In genomic region chr9:107643544-107644214, GRCm38 (mm10) we compare ENCODE assay signal across 10 mouse cellular contexts. TPM values are rescaled to one million over a fixed set of nuclear protein-coding genes. Genes with fewer than 3 reads are reported as not detected.
DNase-seq lines count a peak whose midpoint lies in the region; ATAC-seq lines count a peak whose summit lies in the region.
"Had no signal": no experiment of that assay in that cellular context is flagged by ENCODE, and none has a peak within 500 bp of the region (broad histone marks: within the 10 kb centered on the region; RNA-seq: fewer than 3 reads in every experiment).

No protein-coding gene starts in this region.

- peak overlapping the region; percentile 90 for H3K27ac ChIP-seq in hindbrain, embryonic 10.5 days
- no peak overlapping the region for H3K27ac ChIP-seq in hindbrain, embryonic 11.5 days (ENCODE audit: low read depth, low read length)
- H3K27ac ChIP-seq in hindbrain, embryonic 16.5 days (ENCODE audit: low read depth, low read length), result no peak overlapping the region
- H3K27ac ChIP-seq in midbrain, embryonic 13.5 days, result no peak overlapping the region

- peaks cover 49% of the 10 kb centered on the region for H3K4me1 ChIP-seq in hindbrain, embryonic 10.5 days (replicated peaks)
- H3K4me1 ChIP-seq in hindbrain, embryonic 11.5 days (replicated peaks; ENCODE audit: control insufficient read depth, insufficient read depth, low read length), result peaks cover 3% of the 10 kb centered on the region
- peaks cover 6% of the 10 kb centered on the region for H3K4me1 ChIP-seq in hindbrain, embryonic 16.5 days (ENCODE audit: control insufficient read depth, insufficient read depth, low read depth, low read length)
- peaks cover 36% of the 10 kb centered on the region for H3K4me1 ChIP-seq in midbrain, embryonic 13.5 days (replicated peaks)

- no peaks in the 10 kb centered on the region for H3K36me3 ChIP-seq in hindbrain, embryonic 10.5 days
- no peaks in the 10 kb centered on the region for H3K36me3 ChIP-seq in hindbrain, embryonic 11.5 days (ENCODE audit: control insufficient read depth, insufficient read depth, low read length)
- no peaks in the 10 kb centered on the region for H3K36me3 ChIP-seq in hindbrain, embryonic 16.5 days (ENCODE audit: control insufficient read depth, insufficient read depth, low read length)
- H3K36me3 ChIP-seq in midbrain, embryonic 13.5 days, result no peaks in the 10 kb centered on the region

- no peaks in the 10 kb centered on the region for H3K27me3 ChIP-seq in hindbrain, embryonic 10.5 days (ENCODE audit: insufficient read depth, poor library complexity, severe bottlenecking)
- H3K27me3 ChIP-seq in hindbrain, embryonic 11.5 days (ENCODE audit: control insufficient read depth, insufficient read depth, low read length), result no peaks in the 10 kb centered on the region
- no peaks in the 10 kb centered on the region for H3K27me3 ChIP-seq in hindbrain, embryonic 16.5 days (replicated peaks; ENCODE audit: control insufficient read depth, insufficient read depth, low read length)
- H3K27me3 ChIP-seq in midbrain, embryonic 13.5 days, result no peaks in the 10 kb centered on the region

- 93% methylated on average over 13 of the region's 13 CpGs for WGBS in hindbrain, embryonic 10.5 days
- 92% methylated on average over 13 of the region's 13 CpGs for WGBS in hindbrain, embryonic 11.5 days
- 91% methylated on average over 13 of the region's 13 CpGs for WGBS in hindbrain, embryonic 16.5 days
- 95% methylated on average over 13 of the region's 13 CpGs for WGBS in midbrain, embryonic 13.5 days

- H3K9me3 ChIP-seq in hindbrain, embryonic 10.5 days, result no peaks in the 10 kb centered on the region
- H3K9me3 ChIP-seq in hindbrain, embryonic 11.5 days (ENCODE audit: control insufficient read depth, low read length), result no peaks in the 10 kb centered on the region
- H3K9me3 ChIP-seq in hindbrain, embryonic 16.5 days (ENCODE audit: control insufficient read depth, low read length), result no peaks in the 10 kb centered on the region
- H3K9me3 ChIP-seq in midbrain, embryonic 13.5 days, result no peaks in the 10 kb centered on the region

- no peak overlapping the region for H3K4me2 ChIP-seq in hindbrain, embryonic 11.5 days (replicated peaks; ENCODE audit: low read depth, low read length)
- H3K4me2 ChIP-seq in hindbrain, embryonic 16.5 days (ENCODE audit: low read length), result peak overlapping the region; percentile 67; the same call in 1 of the 2 replicates
- H3K4me2 ChIP-seq in midbrain, embryonic 13.5 days (replicated peaks), result peak overlapping the region; percentile 58

- no peak for DNase-seq in hindbrain, embryonic 10.5 days (ENCODE audit: low spot score)
- DNase-seq in hindbrain, embryonic 11.5 days (ENCODE audit: low spot score), result no peak
- DNase-seq in R1 (ENCODE audit: low read depth, low spot score), result peak; percentile 55
- DNase-seq in gastrocnemius, postnatal 4 days (ENCODE audit: low spot score in 2 of 2), result no peak
- no peak for DNase-seq in right cerebral cortex, postnatal 36 days (ENCODE audit: low spot score in 2 of 2)
- no peak for DNase-seq in left cerebral cortex, postnatal 4 days

- intact Hi-C loops in left cerebral cortex, postnatal 4 days (cut with DNase I), result loop anchor here (2.0 to 5.0 kb wide), 2 partner anchors 34 to 41 kb away; partner anchors contain the start of gene Gnat1

- no peak overlapping the region; the same call in 1 of the 2 replicates for H3K9ac ChIP-seq in hindbrain, embryonic 11.5 days (ENCODE audit: low read depth, low read length)
- no peak overlapping the region for H3K9ac ChIP-seq in hindbrain, embryonic 16.5 days (ENCODE audit: low read depth, low read length)
- peak overlapping the region; percentile 63; the same call in 1 of the 2 replicates for H3K9ac ChIP-seq in midbrain, embryonic 13.5 days (replicated peaks)

- no peak for ATAC-seq in hindbrain, embryonic 11.5 days (ENCODE audit: low FRiP score)
- ATAC-seq in hindbrain, embryonic 16.5 days, result no peak
- ATAC-seq in midbrain, embryonic 13.5 days, result no peak

- peak overlapping the region; percentile 52; the same call in 1 of the 2 replicates for H3K4me3 ChIP-seq in hindbrain, embryonic 10.5 days
- no peak overlapping the region for H3K4me3 ChIP-seq in hindbrain, embryonic 11.5 days (ENCODE audit: low read depth, low read length)
- H3K4me3 ChIP-seq in hindbrain, embryonic 16.5 days (ENCODE audit: low read length), result no peak overlapping the region
- peak overlapping the region; percentile 38; the same call in 1 of the 2 replicates for H3K4me3 ChIP-seq in midbrain, embryonic 13.5 days (replicated peaks)

RNA-seq across cellular contexts. Expression of gene Gnai2, which starts 8.5 kb away (rescaled TPM):
- polyA plus RNA-seq in hindbrain, embryonic 10.5 days (2016; fragmentation: Nextera tagmentation; extraction: Ambion mirVana), result 554 and 640 TPM in 2 replicates
- polyA plus RNA-seq in hindbrain, embryonic 11.5 days (2014; fragmentation: Nextera tagmentation; extraction: Ambion mirVana), result 529 and 534 TPM in 2 replicates
- 302 and 317 TPM in 2 replicates for polyA plus RNA-seq in hindbrain, embryonic 16.5 days (2015; fragmentation: Nextera tagmentation; extraction: Ambion mirVana)
- polyA plus RNA-seq in midbrain, embryonic 13.5 days (2015; fragmentation: Nextera tagmentation; extraction: Ambion mirVana), result 399 and 416 TPM in 2 replicates
- total RNA-seq in gastrocnemius, postnatal 4 days (2021), result 100 to 1,000 TPM; 307 to 340 TPM
- total RNA-seq in left cerebral cortex, postnatal 4 days (2021), result 100 to 1,000 TPM; 302 to 303 TPM

RNA-seq across cellular contexts. Expression of gene Slc38a3, which starts 25.7 kb away (rescaled TPM):
- 6.4 and 7.2 TPM in 2 replicates for polyA plus RNA-seq in hindbrain, embryonic 10.5 days (2016; fragmentation: Nextera tagmentation; extraction: Ambion mirVana)
- 8.0 and 9.8 TPM in 2 replicates for polyA plus RNA-seq in hindbrain, embryonic 11.5 days (2014; fragmentation: Nextera tagmentation; extraction: Ambion mirVana)
- 53.2 and 55.0 TPM in 2 replicates for polyA plus RNA-seq in hindbrain, embryonic 16.5 days (2015; fragmentation: Nextera tagmentation; extraction: Ambion mirVana)
- polyA plus RNA-seq in midbrain, embryonic 13.5 days (2015; fragmentation: Nextera tagmentation; extraction: Ambion mirVana), result 18.7 and 22.0 TPM in 2 replicates
- 10 to 100 TPM; 10.6 to 11.3 TPM for total RNA-seq in gastrocnemius, postnatal 4 days (2021)
- total RNA-seq in left cerebral cortex, postnatal 4 days (2021), result 10 to 100 TPM; 65.0 to 68.4 TPM

RNA-seq across cellular contexts. Expression of gene Sema3b, which starts 34.6 kb away (rescaled TPM):
- polyA plus RNA-seq in hindbrain, embryonic 10.5 days (2016; fragmentation: Nextera tagmentation; extraction: Ambion mirVana), result 3.9 and 5.2 TPM in 2 replicates
- polyA plus RNA-seq in hindbrain, embryonic 11.5 days (2014; fragmentation: Nextera tagmentation; extraction: Ambion mirVana), result 1.4 and 1.6 TPM in 2 replicates
- 5.6 and 7.0 TPM in 2 replicates for polyA plus RNA-seq in hindbrain, embryonic 16.5 days (2015; fragmentation: Nextera tagmentation; extraction: Ambion mirVana)
- polyA plus RNA-seq in midbrain, embryonic 13.5 days (2015; fragmentation: Nextera tagmentation; extraction: Ambion mirVana), result 2.3 and 2.7 TPM in 2 replicates
- total RNA-seq in gastrocnemius, postnatal 4 days (2021), result 10 to 100 TPM; 50.9 to 52.0 TPM
- 1 to 10 TPM; 3.9 to 5.6 TPM for total RNA-seq in left cerebral cortex, postnatal 4 days (2021)

RNA-seq across cellular contexts. Expression of gene Gnat1, which starts 35.8 kb away (rescaled TPM):
- 2.6 and 3.1 TPM in 2 replicates for polyA plus RNA-seq in hindbrain, embryonic 10.5 days (2016; fragmentation: Nextera tagmentation; extraction: Ambion mirVana)
- polyA plus RNA-seq in hindbrain, embryonic 11.5 days (2014; fragmentation: Nextera tagmentation; extraction: Ambion mirVana), result 0.84 and 1.2 TPM in 2 replicates
- 1.3 and 2.7 TPM in 2 replicates for polyA plus RNA-seq in hindbrain, embryonic 16.5 days (2015; fragmentation: Nextera tagmentation; extraction: Ambion mirVana)
- 2.4 and 2.7 TPM in 2 replicates for polyA plus RNA-seq in midbrain, embryonic 13.5 days (2015; fragmentation: Nextera tagmentation; extraction: Ambion mirVana)
- total RNA-seq in gastrocnemius, postnatal 4 days (2021), result not detected
- 1 to 10 TPM in 1 of 2 experiments, under 1 TPM in 1; 0.30 to 1.1 TPM for total RNA-seq in left cerebral cortex, postnatal 4 days (2021)
- total RNA-seq: gastrocnemius, adult 18-20 months had no signal
- polyA plus RNA-seq: spleen, adult 2 months had no signal

RNA-seq across cellular contexts. Expression of gene Ifrd2, which starts 56.2 kb away (rescaled TPM):
- 41.1 and 54.1 TPM in 2 replicates for polyA plus RNA-seq in hindbrain, embryonic 10.5 days (2016; fragmentation: Nextera tagmentation; extraction: Ambion mirVana)
- 26.9 and 27.7 TPM in 2 replicates for polyA plus RNA-seq in hindbrain, embryonic 11.5 days (2014; fragmentation: Nextera tagmentation; extraction: Ambion mirVana)
- 13.5 and 16.9 TPM in 2 replicates for polyA plus RNA-seq in hindbrain, embryonic 16.5 days (2015; fragmentation: Nextera tagmentation; extraction: Ambion mirVana)
- 13.5 and 14.7 TPM in 2 replicates for polyA plus RNA-seq in midbrain, embryonic 13.5 days (2015; fragmentation: Nextera tagmentation; extraction: Ambion mirVana)
- total RNA-seq in gastrocnemius, postnatal 4 days (2021), result 10 to 100 TPM; 31.8 to 35.2 TPM
- total RNA-seq in left cerebral cortex, postnatal 4 days (2021), result 10 to 100 TPM; 12.5 to 14.5 TPM

Comparison
In these comparisons a context has a peak if more than half of its experiments do, and no peak if none do; other contexts are left out.
1. H3K4me3 ChIP-seq: peak in hindbrain, embryonic 10.5 days (single experiment) and midbrain, embryonic 13.5 days (single experiment); none in hindbrain, embryonic 11.5 days (single experiment) and hindbrain, embryonic 16.5 days (single experiment).